Mouse (Mus musculus): Measurements from ENCODE around the gene Prss30.

Prss30 gene

GRCm38 (mm10) chr17:23980297-23980909 is at the start of gene Prss30:
TSS of gene Prss30 (minus strand) at chr17:23980566.
- DNase-seq: no peak

GRCm38 (mm10) chr17:24029477-24029876 is 49.1 kb upstream of the Prss30 start:
- DNase-seq: no peak

DNA sequence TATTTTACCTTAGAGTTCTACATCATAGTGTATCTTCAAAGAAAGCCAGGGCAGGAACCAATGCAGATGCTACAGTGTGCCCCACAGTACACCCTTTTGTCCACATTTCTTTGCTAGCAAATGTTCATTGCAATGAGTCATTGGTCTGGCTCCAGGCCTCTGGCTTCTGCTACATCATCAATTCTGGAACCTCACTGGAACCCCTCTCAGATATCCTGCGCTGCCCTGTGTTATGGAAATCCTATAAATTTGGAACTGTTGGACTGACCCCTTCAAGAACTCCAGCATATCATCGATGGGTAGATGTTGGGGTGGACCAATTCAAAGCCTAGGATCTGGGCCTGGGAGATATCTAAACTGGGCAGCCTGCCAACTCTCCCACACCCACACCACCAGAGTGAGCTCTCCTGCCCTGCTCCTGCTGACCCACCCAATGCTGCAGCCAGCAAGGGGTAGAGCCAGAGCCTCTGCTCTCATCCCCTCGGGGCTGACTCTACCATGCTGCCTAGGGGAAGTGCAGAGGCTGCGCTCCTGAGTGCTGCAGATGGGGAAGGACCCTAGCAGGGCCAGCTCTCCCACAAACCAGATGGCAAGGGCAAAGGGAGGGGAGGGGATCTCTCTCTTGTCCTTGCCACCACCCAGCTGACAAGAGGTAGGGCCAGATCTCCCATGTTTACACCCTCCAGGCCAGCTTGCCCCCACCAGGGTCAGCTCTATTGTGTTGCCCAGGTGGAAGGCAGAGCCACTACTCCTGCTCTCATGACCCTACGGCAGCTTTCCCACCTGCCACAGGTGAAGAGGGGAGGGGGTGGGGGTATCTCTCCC is 41.2 kb upstream of the Prss30 start:
- DNase-seq: no peak

GRCm38 (mm10) chr17:24020696-24021095 is 40.3 kb upstream of the Prss30 start:
- DNase-seq: no peak

DNA sequence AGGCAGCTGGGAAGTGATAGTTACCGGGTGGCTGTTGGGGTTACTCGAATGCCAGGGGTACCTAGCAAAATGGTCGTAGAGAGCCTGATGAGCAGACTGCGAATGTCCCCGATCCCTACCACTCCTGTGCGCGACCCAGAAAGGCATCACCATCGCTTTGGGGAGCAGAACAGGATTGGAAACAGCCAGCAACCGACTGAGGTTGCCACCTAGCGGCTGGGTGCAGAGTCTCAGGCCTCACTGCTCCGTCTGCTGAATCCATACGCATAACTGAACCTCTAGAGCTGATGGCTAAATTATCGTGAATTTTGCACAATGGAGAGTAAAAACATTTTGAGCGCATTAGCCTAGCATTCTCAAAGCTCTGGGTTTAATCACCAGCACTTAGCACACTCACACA is 35.4 kb upstream of the Prss30 start:
- no peak for DNase-seq

DNA sequence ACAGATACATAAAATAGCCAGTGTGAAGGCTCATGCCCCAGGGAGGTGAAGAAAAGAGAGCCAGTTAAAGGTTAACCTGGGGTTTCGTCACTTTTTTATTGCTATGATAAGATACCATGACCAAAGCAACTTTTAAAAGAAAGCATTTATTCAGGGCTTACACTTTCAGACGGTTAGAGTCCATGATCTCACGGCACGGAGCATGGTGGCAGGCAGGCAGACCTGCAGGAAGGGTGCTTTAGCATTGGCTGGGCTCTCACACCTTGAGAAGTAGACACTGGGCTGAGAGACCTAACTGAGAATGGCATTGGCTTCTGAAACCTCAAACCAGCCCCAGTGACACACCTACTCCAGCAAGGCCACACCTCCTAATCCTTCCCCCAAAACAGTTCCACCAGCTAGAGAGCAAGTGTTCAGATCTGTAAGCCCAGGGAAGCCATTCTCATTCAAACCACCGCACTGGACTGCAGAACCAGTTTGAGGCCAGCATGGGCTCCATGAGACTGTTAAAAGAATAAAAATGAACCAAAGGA is 34.1 kb upstream of the Prss30 start:
- no peak for DNase-seq

GRCm38 (mm10) chr17:24012921-24013320 is 32.6 kb upstream of the Prss30 start:
- no peak for DNase-seq

DNA sequence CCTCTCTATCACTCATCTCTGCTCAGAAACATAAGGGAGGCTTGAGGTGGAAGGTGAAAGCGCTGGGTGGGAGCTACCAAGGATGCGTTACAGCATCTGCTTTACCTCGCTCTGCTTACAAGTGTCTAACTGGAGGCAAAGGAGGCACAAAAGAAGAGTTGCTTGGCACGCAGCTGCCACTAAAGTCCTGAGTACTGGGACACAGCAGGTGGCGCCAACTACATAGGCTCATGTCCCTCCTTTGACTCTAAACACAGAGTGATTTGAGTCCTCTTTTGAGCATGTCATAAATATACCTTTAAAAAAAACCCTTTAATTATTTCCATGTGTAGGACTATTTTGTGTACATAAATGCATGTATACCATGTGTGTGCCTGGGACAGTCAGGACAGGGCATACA is 29.3 kb upstream of the Prss30 start:
- DNase-seq: no peak

DNA sequence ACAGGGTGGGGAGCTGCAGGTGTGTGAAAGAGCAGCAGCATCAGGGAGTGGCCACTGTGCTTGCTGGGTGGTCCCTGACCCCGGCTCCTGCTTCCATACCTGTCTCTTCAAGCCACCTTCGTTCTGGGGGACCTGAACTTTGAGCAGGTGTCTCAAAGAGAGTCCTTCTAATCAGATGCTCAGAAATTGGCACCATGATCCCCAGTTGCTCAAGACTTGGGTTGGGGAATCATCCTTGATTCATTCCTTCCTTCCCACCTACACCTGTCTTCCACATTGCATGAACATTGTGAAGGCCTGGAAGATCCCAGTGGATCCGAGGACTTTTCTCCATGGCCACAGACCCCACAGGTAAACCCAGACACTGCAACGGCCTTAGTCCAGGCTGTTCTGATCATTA is 27.7 kb upstream of the Prss30 start:
- no peak for DNase-seq

- no peak for DNase-seq
These were observed 27.0 kb upstream of the Prss30 start for GRCm38 (mm10) chr17:24007391-24007790.

DNA sequence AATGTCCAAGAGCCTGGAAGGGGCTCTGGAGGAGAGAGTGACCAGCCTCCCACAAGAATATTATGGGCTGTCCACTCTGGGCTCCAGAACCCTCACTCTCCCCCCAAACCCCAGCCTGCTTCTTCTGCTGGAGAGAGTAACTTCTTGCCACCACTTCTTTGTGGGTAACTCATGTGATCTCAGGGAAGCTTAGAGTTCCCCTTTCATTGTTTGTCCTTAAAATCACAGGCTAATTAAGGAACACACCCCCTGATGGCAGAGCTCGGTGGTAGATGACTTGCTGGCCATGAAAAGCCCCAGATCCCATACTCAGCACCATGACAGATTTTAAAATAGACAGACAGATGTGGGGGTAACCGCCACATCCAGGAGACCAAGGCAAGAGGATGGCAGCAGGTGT is 26.6 kb upstream of the Prss30 start:
- DNase-seq: no peak

GRCm38 (mm10) chr17:24005049-24005448 is 24.7 kb upstream of the Prss30 start:
- no peak for DNase-seq

GRCm38 (mm10) chr17:24004071-24004665 is 23.8 kb upstream of the Prss30 start:
- DNase-seq: peak; percentile 55

GRCm38 (mm10) chr17:24000404-24000803 is 20.0 kb upstream of the Prss30 start:
- no peak for DNase-seq

- DNase-seq: no peak
These were observed 18.0 kb upstream of the Prss30 start for GRCm38 (mm10) chr17:23998383-23998782.

DNA sequence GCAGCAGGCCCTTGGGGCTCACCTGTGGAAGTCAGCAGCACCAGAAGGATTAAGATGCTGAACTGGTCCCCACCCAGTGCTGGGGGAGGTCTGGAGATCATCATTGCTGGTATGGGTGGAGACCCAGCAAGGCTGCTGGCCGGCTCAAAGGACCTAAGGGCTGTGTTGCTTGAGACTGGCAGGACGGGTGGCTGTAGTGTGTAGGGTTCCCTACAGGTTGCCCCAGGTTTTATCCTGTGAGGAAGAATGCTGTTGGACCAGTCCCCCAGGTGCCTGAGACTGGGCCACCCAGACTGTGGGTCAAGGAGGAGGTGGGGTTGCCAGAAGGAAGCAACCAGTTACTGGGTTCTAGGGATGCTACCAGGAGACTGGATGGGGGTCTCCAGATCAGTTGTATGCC is 17.5 kb upstream of the Prss30 start, which contains the start of gene Prss22:
Prss22 (minus strand) TSS at position 200 of the 400 bp plus-strand sequence.
- no peak for DNase-seq

- no peak for DNase-seq
These were observed 15.1 kb upstream of the Prss30 start for GRCm38 (mm10) chr17:23995421-23995820.

- no peak for DNase-seq
These were observed 14.3 kb upstream of the Prss30 start for GRCm38 (mm10) chr17:23994667-23995066.

- peak; percentile 89 for DNase-seq
These were observed 13.4 kb upstream of the Prss30 start for GRCm38 (mm10) chr17:23993559-23994428.

DNA sequence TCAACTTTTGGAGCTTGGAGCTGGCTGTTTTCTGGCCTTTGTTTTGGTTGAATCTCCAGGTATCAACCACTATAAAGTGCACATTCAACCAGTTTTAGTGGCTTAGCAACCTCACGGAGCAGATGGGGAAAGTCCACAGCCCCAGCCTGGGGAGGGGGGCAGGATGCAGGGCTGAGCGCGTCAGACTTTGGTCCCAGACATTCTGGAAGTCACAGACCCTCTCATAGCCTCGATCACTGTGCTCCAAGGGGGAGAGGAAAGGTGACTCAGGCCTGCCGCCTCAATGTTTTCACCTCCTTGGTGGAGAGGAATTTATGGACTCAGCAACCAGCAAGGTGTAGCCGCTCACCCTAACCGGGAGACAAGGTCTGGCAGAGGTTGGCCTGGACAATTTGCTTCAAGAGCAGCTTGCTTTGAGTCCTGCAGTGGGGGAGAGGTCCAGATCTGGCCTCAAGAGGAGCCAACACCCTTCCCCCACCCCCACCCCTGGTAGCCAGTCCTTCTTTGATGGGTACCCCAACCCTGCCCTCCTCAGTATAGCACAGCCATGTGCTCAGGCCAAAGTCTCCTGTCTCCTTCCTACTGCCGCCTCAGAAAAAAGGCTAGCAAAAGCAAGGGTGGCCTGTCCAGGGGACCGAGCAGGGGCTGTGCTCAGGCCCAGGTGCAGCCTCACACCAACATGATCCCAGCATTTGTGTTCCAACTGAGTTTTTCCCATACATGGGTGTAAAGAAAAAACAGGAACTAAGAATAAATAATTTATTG is 12.6 kb upstream of the Prss30 start:
- no peak for DNase-seq

DNA sequence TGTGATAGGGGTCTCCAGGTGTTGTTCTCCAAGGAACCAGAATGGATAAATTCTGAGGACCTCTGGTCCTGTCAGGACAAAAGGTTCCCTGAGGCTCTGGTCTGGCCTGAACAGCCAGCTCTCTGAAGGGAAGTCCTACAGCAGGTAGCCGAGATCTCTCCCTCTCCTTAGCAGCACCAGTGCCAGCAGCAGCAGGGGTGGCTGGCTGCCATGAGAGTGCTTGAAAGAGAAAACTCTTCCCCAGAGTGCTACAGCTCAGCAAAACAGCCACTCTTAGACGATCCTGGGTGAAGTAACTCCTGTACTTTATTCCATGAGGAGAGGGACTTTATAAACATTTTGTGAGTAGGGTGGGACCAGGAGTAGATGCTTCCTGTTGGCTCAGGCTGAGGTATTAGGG is 9.4 kb upstream of the Prss30 start:
- no peak for DNase-seq

- DNase-seq: no peak
These were observed 4.6 kb upstream of the Prss30 start for GRCm38 (mm10) chr17:23984989-23985388.
